Mouse (Mus musculus): Measurements from ENCODE around the gene Hyal5.

Hyal5 gene

GRCm38 (mm10) chr6:24857697-24858096 is at the start of gene Hyal5:
Gene Hyal5 (plus strand): TSS chr6:24857997.
- DNase-seq (ENCODE audit: extremely low spot score) = no peak

GRCm38 (mm10) chr6:24822070-24822469 is 35.7 kb upstream of the Hyal5 start:
- no peak for DNase-seq (ENCODE audit: extremely low spot score)

GRCm38 (mm10) chr6:24860320-24860719 is 2.5 kb downstream of the Hyal5 start:
- DNase-seq (ENCODE audit: extremely low spot score) = no peak

GRCm38 (mm10) chr6:24863649-24864048 is 5.9 kb downstream of the Hyal5 start:
- no peak for DNase-seq (ENCODE audit: extremely low spot score)

- peak; percentile 4 for DNase-seq (ENCODE audit: extremely low spot score)
Observed at GRCm38 (mm10) chr6:24894146-24894873, 36.5 kb downstream of the Hyal5 start.

- no peak for DNase-seq (ENCODE audit: extremely low spot score)
Observed at GRCm38 (mm10) chr6:24894874-24895183, 37.0 kb downstream of the Hyal5 start.

GRCm38 (mm10) chr6:24905101-24905500 is 47.3 kb downstream of the Hyal5 start:
- DNase-seq (ENCODE audit: extremely low spot score) = no peak

- DNase-seq (ENCODE audit: extremely low spot score) = no peak
Observed at GRCm38 (mm10) chr6:24907824-24908223, 50.0 kb downstream of the Hyal5 start.

GRCm38 (mm10) chr6:24910016-24910727 is 52.4 kb downstream of the Hyal5 start:
- no peak for DNase-seq (ENCODE audit: extremely low spot score)

- no peak for DNase-seq (ENCODE audit: extremely low spot score)
Observed at GRCm38 (mm10) chr6:24910728-24911105, 52.9 kb downstream of the Hyal5 start.

GRCm38 (mm10) chr6:24913591-24913990 is 55.8 kb downstream of the Hyal5 start:
- DNase-seq (ENCODE audit: extremely low spot score) = no peak

GRCm38 (mm10) chr6:24925076-24925785 is 67.4 kb downstream of the Hyal5 start:
- no peak for DNase-seq (ENCODE audit: extremely low spot score)

Data from embryo, embryonic 9.5 days (tissue).